Mouse (Mus musculus) liver, embryonic 11.5 days (tissue): Measurements from ENCODE around the gene Sec63. TPM values are rescaled to one million over a fixed set of nuclear protein-coding genes. Genes with fewer than 3 reads are reported as not detected.

ENCODE experiments used
- ATAC-seq: fragments of 200-750 bp; cut with Nextera tagmentation; replicated peaks from 2 replicates; pipeline ENCODE4 v1.8.0; 2017; ENCODE audit warnings: moderate number of reproducible peaks, mild to moderate bottlenecking, moderate TSS enrichment, moderate library complexity; ENCODE audit not compliant: low FRiP score
- DNase-seq: peaks from one replicate; pipeline ENCODE4 v3.0.0-alpha.2; 2017; ENCODE audit warnings: low spot score
- H3K27ac ChIP-seq: fragments of 300-500 bp; sonication (generic); 2 replicates; pipeline ENCODE4 v1.5.1; 2014; ENCODE audit warnings: mild to moderate bottlenecking, low read depth, low read length, control low read depth
- H3K27me3 ChIP-seq: fragments of 300-500 bp; sonication (generic); replicated peaks from 2 replicates; pipeline ENCODE4 v1.6.1; 2014; ENCODE audit warnings: low read length, mixed read lengths; ENCODE audit not compliant: control insufficient read depth, insufficient read depth
- H3K36me3 ChIP-seq: fragments of 300-500 bp; sonication (generic); 2 replicates; pipeline ENCODE4 v1.6.1; 2014; ENCODE audit warnings: mild to moderate bottlenecking, low read length, moderate library complexity, mixed read lengths; ENCODE audit not compliant: control insufficient read depth, insufficient read depth
- H3K4me1 ChIP-seq: fragments of 300-500 bp; sonication (generic); replicated peaks from 2 replicates; pipeline ENCODE4 v1.6.1; 2014; ENCODE audit warnings: low read length, mixed read lengths; ENCODE audit not compliant: control insufficient read depth, insufficient read depth
- H3K4me2 ChIP-seq: fragments of 300-500 bp; sonication (generic); 2 replicates; pipeline ENCODE4 v1.6.1; 2014; ENCODE audit warnings: mild to moderate bottlenecking, control low read depth, moderate library complexity
- H3K4me3 ChIP-seq: fragments of 300-500 bp; sonication (generic); 2 replicates; pipeline ENCODE4 v1.5.1; 2014; ENCODE audit warnings: low read depth, low read length, control low read depth
- H3K9ac ChIP-seq: fragments of 300-500 bp; sonication (generic); 2 replicates; pipeline ENCODE4 v1.6.1; 2014; ENCODE audit warnings: low read depth, low read length, control low read depth
- H3K9me3 ChIP-seq: fragments of 300-500 bp; sonication (generic); 2 replicates; pipeline ENCODE4 v1.6.1; 2016; ENCODE audit warnings: low read length, inconsistent platforms, mixed read lengths; ENCODE audit not compliant: control insufficient read depth
- WGBS: fragments of 180-500 bp; shearing (Covaris S2); extraction: QIAGEN DNeasy Blood & Tissue Kit; methylation state at CpG from one replicate; pipeline ENCODE4 v1.1.7; 2014; 5-methylcytosine and 5-hydroxymethylcytosine counted together
- polyA plus RNA-seq: library from polyadenylated mRNA; unstranded; fragments of >200 nt; fragmentation: Nextera tagmentation; extraction: Ambion mirVana; gene quantifications from 2 replicates; pipeline ENCODE4 v1.2.1, GENCODE M21; 2014

Sec63 gene
- polyA plus RNA-seq, 1 experiment from 2014 or later: 14.2 TPM

- Histone ChIP-seq H3K9ac (no peak overlapping the region), H3K27ac (no peak overlapping the region), H3K4me3 (no peak overlapping the region), H3K4me1 (no peaks in the 10 kb centered on the region), H3K4me2 (no peak overlapping the region), H3K27me3 (no peaks in the 10 kb centered on the region), H3K36me3 (no peaks in the 10 kb centered on the region), H3K9me3 (no peaks in the 10 kb centered on the region)
- WGBS: 64% methylated on average over 2 of the region's 2 CpGs
- no peak for DNase-seq
- no peak for ATAC-seq
Measured at GRCm38 (mm10) chr10:42754341-42754740, 7.0 kb upstream of the Sec63 start.

GRCm38 (mm10) chr10:42759741-42760140 is 1.6 kb upstream of the Sec63 start:
- Histone ChIP-seq H3K36me3 (no peaks in the 10 kb centered on the region), H3K9me3 (no peaks in the 10 kb centered on the region), H3K27me3 (no peaks in the 10 kb centered on the region), H3K27ac (no peak overlapping the region), H3K9ac (no peak overlapping the region), H3K4me2 (no peak overlapping the region), H3K4me3 (no peak overlapping the region), H3K4me1 (peaks cover 18% of the 10 kb centered on the region)
- WGBS: 90% methylated on average over 4 of the region's 4 CpGs
- no peak for DNase-seq
- ATAC-seq: no peak

GRCm38 (mm10) chr10:42760329-42760728 is 967 bp upstream of the Sec63 start:
- H3K27ac ChIP-seq: no peak overlapping the region
- ATAC-seq (no peak), DNase-seq (no peak)
- no peaks in the 10 kb centered on the region for H3K27me3 ChIP-seq
- H3K4me2 ChIP-seq: peak overlapping the region; percentile 87
- no peaks in the 10 kb centered on the region for H3K9me3 ChIP-seq
- WGBS: 55% methylated on average over 8 of the region's 8 CpGs
- 0 out of 2 replicates have a peak overlapping the region, but pooled peaks have one; percentile 21 for H3K4me3 ChIP-seq
- H3K9ac ChIP-seq: no peak overlapping the region
- peaks cover 20% of the 10 kb centered on the region for H3K4me1 ChIP-seq
- no peaks in the 10 kb centered on the region for H3K36me3 ChIP-seq

GRCm38 (mm10) chr10:42761901-42762669 is 789 bp downstream of the Sec63 start:
- peak; percentile 73 for DNase-seq

GRCm38 (mm10) chr10:42762670-42763058 is 1.4 kb downstream of the Sec63 start:
- under 1% methylated on average over 6 of the region's 6 CpGs for WGBS
- H3K27ac ChIP-seq: peak overlapping the region; percentile 87
- no peaks in the 10 kb centered on the region for H3K36me3 ChIP-seq
- H3K9me3 ChIP-seq: no peaks in the 10 kb centered on the region
- DNase-seq (no peak), ATAC-seq (no peak)
- H3K9ac ChIP-seq: peak overlapping the region; percentile 98
- H3K27me3 ChIP-seq: no peaks in the 10 kb centered on the region
- peak overlapping the region; percentile 97 for H3K4me3 ChIP-seq
- peaks cover 21% of the 10 kb centered on the region for H3K4me1 ChIP-seq
- H3K4me2 ChIP-seq: peak overlapping the region; percentile 78

More at GRCm38 (mm10) chr10:42761901-42762669, 789 bp downstream of the Sec63 start:
- ATAC-seq: peak; percentile 72
- H3K9ac ChIP-seq: peak overlapping the region; percentile 98
- H3K4me3 ChIP-seq: peak overlapping the region; percentile 97
- H3K27me3 ChIP-seq: no peaks in the 10 kb centered on the region
- no peaks in the 10 kb centered on the region for H3K9me3 ChIP-seq
- H3K36me3 ChIP-seq: no peaks in the 10 kb centered on the region
- under 1% methylated on average over 64 of the region's 66 CpGs for WGBS
- H3K4me2 ChIP-seq: peak overlapping the region; percentile 78
- H3K27ac ChIP-seq: peak overlapping the region; percentile 87
- peaks cover 21% of the 10 kb centered on the region for H3K4me1 ChIP-seq

- Histone ChIP-seq H3K4me2 (peak overlapping the region; percentile 78), H3K27me3 (no peaks in the 10 kb centered on the region), H3K9ac (0 out of 2 replicates have a peak overlapping the region, but pooled peaks have one; percentile 27), H3K27ac (no peak overlapping the region), H3K4me3 (peak overlapping the region; percentile 97), H3K36me3 (no peaks in the 10 kb centered on the region), H3K4me1 (peaks cover 21% of the 10 kb centered on the region), H3K9me3 (no peaks in the 10 kb centered on the region)
- ATAC-seq (no peak), DNase-seq (no peak)
- WGBS: 48% methylated on average over 4 of the region's 4 CpGs
Measured at GRCm38 (mm10) chr10:42763246-42763645, 1.9 kb downstream of the Sec63 start.

- H3K4me3 ChIP-seq: no peak overlapping the region
- peaks cover 21% of the 10 kb centered on the region for H3K4me1 ChIP-seq
- no peak overlapping the region for H3K27ac ChIP-seq
- H3K4me2 ChIP-seq: no peak overlapping the region
- H3K9me3 ChIP-seq: no peaks in the 10 kb centered on the region
- H3K27me3 ChIP-seq: no peaks in the 10 kb centered on the region
- no peaks in the 10 kb centered on the region for H3K36me3 ChIP-seq
- H3K9ac ChIP-seq: no peak overlapping the region
- ATAC-seq (no peak), DNase-seq (no peak)
Measured at GRCm38 (mm10) chr10:42765344-42765743, 4.0 kb downstream of the Sec63 start.

- Histone ChIP-seq H3K36me3 (no peaks in the 10 kb centered on the region), H3K9ac (no peak overlapping the region)
- 73% methylated on average over 3 of the region's 3 CpGs for WGBS
Measured at GRCm38 (mm10) chr10:42775450-42775849, 14.2 kb downstream of the Sec63 start.

GRCm38 (mm10) chr10:42780753-42781152 is 19.5 kb downstream of the Sec63 start:
- Histone ChIP-seq H3K36me3 (no peaks in the 10 kb centered on the region; the same call in 1 of the 2 replicates), H3K27ac (no peak overlapping the region), H3K4me2 (no peak overlapping the region), H3K9ac (no peak overlapping the region), H3K9me3 (no peaks in the 10 kb centered on the region), H3K27me3 (no peaks in the 10 kb centered on the region), H3K4me3 (no peak overlapping the region), H3K4me1 (no peaks in the 10 kb centered on the region)
- DNase-seq: no peak
- 62% methylated on average over 2 of the region's 2 CpGs for WGBS
- ATAC-seq: no peak

More at GRCm38 (mm10) chr10:42775450-42775849, 14.2 kb downstream of the Sec63 start:
- H3K9me3 ChIP-seq: no peaks in the 10 kb centered on the region
- no peak overlapping the region for H3K4me2 ChIP-seq
- no peaks in the 10 kb centered on the region for H3K4me1 ChIP-seq
- ATAC-seq: no peak
- H3K27me3 ChIP-seq: no peaks in the 10 kb centered on the region
- H3K27ac ChIP-seq: no peak overlapping the region
- DNase-seq: no peak
- no peak overlapping the region for H3K4me3 ChIP-seq
